Mouse (Mus musculus): Measurements from ENCODE around the gene Frat2. TPM values are rescaled to one million over a fixed set of nuclear protein-coding genes. Genes with fewer than 3 reads are reported as not detected.

Frat2 gene
- polyA plus RNA-seq, 1 experiment from 2014 or later, result 5.0 TPM

- Histone ChIP-seq H3K27me3 (ENCODE audit: control insufficient read depth, insufficient read depth, low read length) (no peaks in the 10 kb centered on the region), H3K36me3 (ENCODE audit: control insufficient read depth, insufficient read depth, low read length) (no peaks in the 10 kb centered on the region), H3K4me1 (replicated peaks; ENCODE audit: control insufficient read depth, insufficient read depth, low read length) (no peaks in the 10 kb centered on the region), H3K9ac (ENCODE audit: low read depth, low read length) (no peak overlapping the region), H3K4me2 (replicated peaks; ENCODE audit: low read depth, low read length) (no peak overlapping the region), H3K9me3 (ENCODE audit: control insufficient read depth, low read length) (no peaks in the 10 kb centered on the region), H3K27ac (ENCODE audit: low read depth, low read length) (no peak overlapping the region), H3K4me3 (ENCODE audit: low read depth, low read length) (no peak overlapping the region)
- DNase-seq (ENCODE audit: low spot score) (no peak), ATAC-seq (ENCODE audit: low FRiP score) (no peak)
- 93% methylated on average over 9 of the region's 9 CpGs for WGBS
Observed at GRCm38 (mm10) chr19:41807497-41807896, 40.4 kb downstream of the Frat2 start.

- H3K9ac ChIP-seq (ENCODE audit: low read depth, low read length), result no peak overlapping the region
- no peak overlapping the region for H3K27ac ChIP-seq (ENCODE audit: low read depth, low read length)
- no peak overlapping the region for H3K4me2 ChIP-seq (replicated peaks; ENCODE audit: low read depth, low read length)
- H3K9me3 ChIP-seq (ENCODE audit: control insufficient read depth, low read length), result no peaks in the 10 kb centered on the region
- DNase-seq (ENCODE audit: low spot score) (no peak), ATAC-seq (ENCODE audit: low FRiP score) (no peak)
- no peak overlapping the region for H3K4me3 ChIP-seq (ENCODE audit: low read depth, low read length)
- WGBS, result 87% methylated on average over 4 of the region's 4 CpGs
- H3K36me3 ChIP-seq (ENCODE audit: control insufficient read depth, insufficient read depth, low read length), result no peaks in the 10 kb centered on the region
- H3K27me3 ChIP-seq (ENCODE audit: control insufficient read depth, insufficient read depth, low read length), result no peaks in the 10 kb centered on the region
- H3K4me1 ChIP-seq (replicated peaks; ENCODE audit: control insufficient read depth, insufficient read depth, low read length), result no peaks in the 10 kb centered on the region
Observed at GRCm38 (mm10) chr19:41805831-41806230, 42.1 kb downstream of the Frat2 start.

- Histone ChIP-seq H3K9me3 (ENCODE audit: control insufficient read depth, low read length) (no peaks in the 10 kb centered on the region), H3K4me3 (ENCODE audit: low read depth, low read length) (no peak overlapping the region), H3K36me3 (ENCODE audit: control insufficient read depth, insufficient read depth, low read length) (no peaks in the 10 kb centered on the region), H3K27ac (ENCODE audit: low read depth, low read length) (no peak overlapping the region), H3K27me3 (ENCODE audit: control insufficient read depth, insufficient read depth, low read length) (no peaks in the 10 kb centered on the region), H3K4me1 (replicated peaks; ENCODE audit: control insufficient read depth, insufficient read depth, low read length) (peaks cover 5% of the 10 kb centered on the region), H3K9ac (ENCODE audit: low read depth, low read length) (no peak overlapping the region), H3K4me2 (replicated peaks; ENCODE audit: low read depth, low read length) (no peak overlapping the region)
- ATAC-seq (ENCODE audit: low FRiP score), result no peak
- 38% methylated on average over 7 of the region's 7 CpGs for WGBS
- DNase-seq (ENCODE audit: low spot score), result peak; percentile 29
Observed at GRCm38 (mm10) chr19:41803322-41803721, 44.6 kb downstream of the Frat2 start.

GRCm38 (mm10) chr19:41801742-41802369 is 46.1 kb downstream of the Frat2 start, which contains the start of gene Arhgap19:
TSS of gene Arhgap19 (minus strand) at chr19:41802047.
- peaks cover 5% of the 10 kb centered on the region for H3K4me1 ChIP-seq (replicated peaks; ENCODE audit: control insufficient read depth, insufficient read depth, low read length)
- peak; percentile 93 for DNase-seq (ENCODE audit: low spot score)
- whole genome bisulfite sequencing, result under 1% methylated on average over 48 of the region's 48 CpGs
- peak within 1 kb of the TSS; percentile 12 for H3K27ac ChIP-seq (ENCODE audit: low read depth, low read length)
- peak within 1 kb of the TSS; percentile 74 for H3K9ac ChIP-seq (ENCODE audit: low read depth, low read length)
- peak; percentile 100 for ATAC-seq (ENCODE audit: low FRiP score)
- peak within 1 kb of the TSS; percentile 56 for H3K4me2 ChIP-seq (replicated peaks; ENCODE audit: low read depth, low read length)
- H3K4me3 ChIP-seq (ENCODE audit: low read depth, low read length), result peak within 1 kb of the TSS; percentile 77
- no peaks in the 10 kb centered on the region for H3K9me3 ChIP-seq (ENCODE audit: control insufficient read depth, low read length)
- H3K36me3 ChIP-seq (ENCODE audit: control insufficient read depth, insufficient read depth, low read length), result no peaks in the 10 kb centered on the region
- H3K27me3 ChIP-seq (ENCODE audit: control insufficient read depth, insufficient read depth, low read length), result no peaks in the 10 kb centered on the region

GRCm38 (mm10) chr19:41800986-41801741 is 46.8 kb downstream of the Frat2 start:
- Histone ChIP-seq H3K4me1 (replicated peaks; ENCODE audit: control insufficient read depth, insufficient read depth, low read length) (peaks cover 5% of the 10 kb centered on the region), H3K27ac (ENCODE audit: low read depth, low read length) (peak overlapping the region; percentile 12), H3K36me3 (ENCODE audit: control insufficient read depth, insufficient read depth, low read length) (no peaks in the 10 kb centered on the region), H3K9me3 (ENCODE audit: control insufficient read depth, low read length) (no peaks in the 10 kb centered on the region), H3K4me2 (replicated peaks; ENCODE audit: low read depth, low read length) (peak overlapping the region; percentile 56), H3K4me3 (ENCODE audit: low read depth, low read length) (peak overlapping the region; percentile 77), H3K27me3 (ENCODE audit: control insufficient read depth, insufficient read depth, low read length) (no peaks in the 10 kb centered on the region), H3K9ac (ENCODE audit: low read depth, low read length) (peak overlapping the region; percentile 74)
- ATAC-seq (ENCODE audit: low FRiP score) (no peak), DNase-seq (ENCODE audit: low spot score) (peak; percentile 21)
- 5% methylated on average over 26 of the region's 26 CpGs for WGBS

GRCm38 (mm10) chr19:41800451-41800850 is 47.5 kb downstream of the Frat2 start:
- no peak for DNase-seq (ENCODE audit: low spot score)
- Histone ChIP-seq H3K9me3 (ENCODE audit: control insufficient read depth, low read length) (no peaks in the 10 kb centered on the region), H3K36me3 (ENCODE audit: control insufficient read depth, insufficient read depth, low read length) (no peaks in the 10 kb centered on the region), H3K4me1 (replicated peaks; ENCODE audit: control insufficient read depth, insufficient read depth, low read length) (peaks cover 5% of the 10 kb centered on the region), H3K27ac (ENCODE audit: low read depth, low read length) (no peak overlapping the region), H3K4me2 (replicated peaks; ENCODE audit: low read depth, low read length) (peak overlapping the region; percentile 56), H3K9ac (ENCODE audit: low read depth, low read length) (0 out of 2 replicates have a peak overlapping the region, but pooled peaks have one; percentile 27), H3K4me3 (ENCODE audit: low read depth, low read length) (peak overlapping the region; percentile 77), H3K27me3 (ENCODE audit: control insufficient read depth, insufficient read depth, low read length) (no peaks in the 10 kb centered on the region)
- no peak for ATAC-seq (ENCODE audit: low FRiP score)
- WGBS, result 53% methylated on average over 6 of the region's 6 CpGs

- Histone ChIP-seq H3K36me3 (ENCODE audit: control insufficient read depth, insufficient read depth, low read length) (no peaks in the 10 kb centered on the region), H3K4me3 (ENCODE audit: low read depth, low read length) (no peak overlapping the region), H3K9me3 (ENCODE audit: control insufficient read depth, low read length) (no peaks in the 10 kb centered on the region), H3K4me1 (replicated peaks; ENCODE audit: control insufficient read depth, insufficient read depth, low read length) (peaks cover 5% of the 10 kb centered on the region), H3K27ac (ENCODE audit: low read depth, low read length) (no peak overlapping the region), H3K4me2 (replicated peaks; ENCODE audit: low read depth, low read length) (no peak overlapping the region), H3K9ac (ENCODE audit: low read depth, low read length) (no peak overlapping the region), H3K27me3 (ENCODE audit: control insufficient read depth, insufficient read depth, low read length) (no peaks in the 10 kb centered on the region)
- no peak for ATAC-seq (ENCODE audit: low FRiP score)
- DNase-seq (ENCODE audit: low spot score), result no peak
- WGBS, result 93% methylated on average over 6 of the region's 6 CpGs
Observed at GRCm38 (mm10) chr19:41797536-41797935, 50.4 kb downstream of the Frat2 start.

- no peak overlapping the region for H3K4me2 ChIP-seq (replicated peaks; ENCODE audit: low read depth, low read length)
- no peaks in the 10 kb centered on the region for H3K36me3 ChIP-seq (ENCODE audit: control insufficient read depth, insufficient read depth, low read length)
- H3K4me3 ChIP-seq (ENCODE audit: low read depth, low read length), result no peak overlapping the region
- H3K4me1 ChIP-seq (replicated peaks; ENCODE audit: control insufficient read depth, insufficient read depth, low read length), result peaks cover 5% of the 10 kb centered on the region
- DNase-seq (ENCODE audit: low spot score), result no peak
- H3K9me3 ChIP-seq (ENCODE audit: control insufficient read depth, low read length), result no peaks in the 10 kb centered on the region
- no peak overlapping the region for H3K9ac ChIP-seq (ENCODE audit: low read depth, low read length)
- H3K27me3 ChIP-seq (ENCODE audit: control insufficient read depth, insufficient read depth, low read length), result no peaks in the 10 kb centered on the region
- WGBS, result 81% methylated on average over 12 of the region's 12 CpGs
- no peak for ATAC-seq (ENCODE audit: low FRiP score)
- no peak overlapping the region for H3K27ac ChIP-seq (ENCODE audit: low read depth, low read length)
Observed at GRCm38 (mm10) chr19:41796789-41797327, 51.1 kb downstream of the Frat2 start.
